Mouse (Mus musculus): Measurements from ENCODE around the gene Npepps.

Gene Npepps

GRCm38 (mm10) chr11:97241321-97241720 lies 39.1 kb downstream of the Npepps start:
- DNase-seq (ENCODE audit: low read depth, low spot score): no peak

- DNase-seq (ENCODE audit: low read depth, low spot score): no peak
Observed at GRCm38 (mm10) chr11:97237976-97238375, 42.5 kb downstream of the Npepps start.

GRCm38 (mm10) chr11:97232436-97232835 lies 48.0 kb downstream of the Npepps start:
- no peak for DNase-seq (ENCODE audit: low read depth, low spot score)

- no peak for DNase-seq (ENCODE audit: low read depth, low spot score)
Observed at GRCm38 (mm10) chr11:97229396-97229795, 51.0 kb downstream of the Npepps start.

- DNase-seq (ENCODE audit: low read depth, low spot score): no peak
Observed at GRCm38 (mm10) chr11:97228985-97229384, 51.5 kb downstream of the Npepps start.

GRCm38 (mm10) chr11:97226131-97226530 lies 54.3 kb downstream of the Npepps start:
- no peak for DNase-seq (ENCODE audit: low read depth, low spot score)

GRCm38 (mm10) chr11:97223485-97223884 lies 57.0 kb downstream of the Npepps start:
- peak; percentile 96 for DNase-seq (ENCODE audit: low read depth, low spot score)

GRCm38 (mm10) chr11:97221611-97222010 lies 58.8 kb downstream of the Npepps start:
- no peak for DNase-seq (ENCODE audit: low read depth, low spot score)

GRCm38 (mm10) chr11:97220211-97220610 lies 60.2 kb downstream of the Npepps start:
- no peak for DNase-seq (ENCODE audit: low read depth, low spot score)

GRCm38 (mm10) chr11:97214411-97214810 lies 66.0 kb downstream of the Npepps start:
- no peak for DNase-seq (ENCODE audit: low read depth, low spot score)

GRCm38 (mm10) chr11:97210728-97211400 lies 69.6 kb downstream of the Npepps start:
- DNase-seq (ENCODE audit: low read depth, low spot score): no peak

GRCm38 (mm10) chr11:97207011-97207422 lies 73.4 kb downstream of the Npepps start:
- peak; percentile 73 for DNase-seq (ENCODE audit: low read depth, low spot score)

GRCm38 (mm10) chr11:97199519-97199918 lies 80.9 kb downstream of the Npepps start:
- DNase-seq (ENCODE audit: low read depth, low spot score): no peak

GRCm38 (mm10) chr11:97198601-97199000 lies 81.8 kb downstream of the Npepps start:
- peak; percentile 80 for DNase-seq (ENCODE audit: low read depth, low spot score)

- DNase-seq (ENCODE audit: low read depth, low spot score): peak; percentile 72
Observed at GRCm38 (mm10) chr11:97197021-97197420, 83.4 kb downstream of the Npepps start.

- peak; percentile 70 for DNase-seq (ENCODE audit: low read depth, low spot score)
Observed at GRCm38 (mm10) chr11:97196541-97196940, 83.9 kb downstream of the Npepps start.

GRCm38 (mm10) chr11:97192621-97192951 lies 87.9 kb downstream of the Npepps start:
- DNase-seq (ENCODE audit: low read depth, low spot score): peak; percentile 70

- DNase-seq (ENCODE audit: low read depth, low spot score): peak; percentile 92
Observed at GRCm38 (mm10) chr11:97191915-97192620, 88.4 kb downstream of the Npepps start.

GRCm38 (mm10) chr11:97190992-97191391 lies 89.4 kb downstream of the Npepps start:
- no peak for DNase-seq (ENCODE audit: low read depth, low spot score)

- DNase-seq (ENCODE audit: low read depth, low spot score): peak; percentile 65
Observed at GRCm38 (mm10) chr11:97189645-97190044, 90.8 kb downstream of the Npepps start.

- peak; percentile 72 for DNase-seq (ENCODE audit: low read depth, low spot score)
Observed at GRCm38 (mm10) chr11:97189231-97189630, 91.2 kb downstream of the Npepps start.

- DNase-seq (ENCODE audit: low read depth, low spot score): no peak
Observed at GRCm38 (mm10) chr11:97188643-97188955, 91.8 kb downstream of the Npepps start.
